8 mouse cellular contexts compared by ENCODE assay signal in the genomic region with DNA sequence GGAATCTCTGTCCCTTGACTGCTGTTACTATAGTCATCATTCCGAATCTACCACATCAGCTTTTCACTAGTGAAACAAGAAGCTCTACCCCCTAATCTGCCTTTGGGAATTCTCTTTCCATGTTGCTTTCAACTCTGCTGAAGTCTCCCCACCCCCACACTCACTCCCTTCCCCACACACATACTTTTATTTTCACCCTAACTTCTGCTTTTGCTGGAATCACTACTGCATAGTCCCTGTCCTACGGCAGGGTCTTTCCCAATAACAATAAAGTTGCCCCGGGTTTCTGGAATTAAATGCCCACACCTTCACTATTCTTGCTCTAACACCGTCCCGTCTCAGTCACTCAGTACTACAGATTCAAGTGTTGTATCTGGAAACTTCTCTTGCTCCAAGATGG. TPM values are rescaled to one million over a fixed set of nuclear protein-coding genes. Genes with fewer than 3 reads are reported as not detected.
DNase-seq lines count a peak whose midpoint lies in the region; ATAC-seq lines count a peak whose summit lies in the region.

No protein-coding gene starts in this region.

- no peak for ATAC-seq in kidney, embryonic 16.5 days (ENCODE audit: low FRiP score, low TSS enrichment)
- no peak for ATAC-seq in embryonic facial prominence, embryonic 15.5 days (ENCODE audit: insufficient number of reproducible peaks, low FRiP score, low TSS enrichment, low read depth)
- no peak for ATAC-seq in neural tube, embryonic 12.5 days (ENCODE audit: low FRiP score, low read depth)
- ATAC-seq in frontal cortex, adult (ENCODE audit: low TSS enrichment) = no peak

- H3K4me1 ChIP-seq in kidney, embryonic 16.5 days (ENCODE audit: insufficient read depth, low read length) = peaks cover 21% of the 10 kb centered on the region
- peaks cover 29% of the 10 kb centered on the region for H3K4me1 ChIP-seq in embryonic facial prominence, embryonic 15.5 days
- peaks cover 29% of the 10 kb centered on the region for H3K4me1 ChIP-seq in limb, embryonic 10.5 days
- H3K4me1 ChIP-seq in neural tube, embryonic 12.5 days = peaks cover 8% of the 10 kb centered on the region

- peak overlapping the region; percentile 26 for H3K4me3 ChIP-seq in kidney, embryonic 16.5 days (ENCODE audit: low read length)
- peak overlapping the region; percentile 19 for H3K4me3 ChIP-seq in embryonic facial prominence, embryonic 15.5 days (replicated peaks)
- peak overlapping the region; percentile 33 for H3K4me3 ChIP-seq in limb, embryonic 10.5 days
- H3K4me3 ChIP-seq in neural tube, embryonic 12.5 days = no peak overlapping the region

- H3K9ac ChIP-seq in kidney, embryonic 16.5 days (replicated peaks; ENCODE audit: low read length) = 0 out of 2 replicates have a peak overlapping the region, but pooled peaks have one; percentile 45
- no peak overlapping the region for H3K9ac ChIP-seq in embryonic facial prominence, embryonic 15.5 days
- no peak overlapping the region for H3K9ac ChIP-seq in neural tube, embryonic 12.5 days

- H3K27me3 ChIP-seq in kidney, embryonic 16.5 days (ENCODE audit: insufficient read depth, low read length) = no peaks in the 10 kb centered on the region
- no peaks in the 10 kb centered on the region for H3K27me3 ChIP-seq in embryonic facial prominence, embryonic 15.5 days
- H3K27me3 ChIP-seq in limb, embryonic 10.5 days (ENCODE audit: low read depth, poor library complexity, severe bottlenecking) = no peaks in the 10 kb centered on the region
- H3K27me3 ChIP-seq in neural tube, embryonic 12.5 days (replicated peaks) = no peaks in the 10 kb centered on the region

- no peak overlapping the region for H3K27ac ChIP-seq in kidney, embryonic 16.5 days (ENCODE audit: low read length)
- peak overlapping the region; percentile 77 for H3K27ac ChIP-seq in embryonic facial prominence, embryonic 15.5 days (replicated peaks)
- peak overlapping the region; percentile 65 for H3K27ac ChIP-seq in limb, embryonic 10.5 days
- H3K27ac ChIP-seq in neural tube, embryonic 12.5 days = no peak overlapping the region

- H3K4me2 ChIP-seq in kidney, embryonic 16.5 days (replicated peaks; ENCODE audit: low read depth, low read length) = peak overlapping the region; percentile 52
- peak overlapping the region; percentile 49 for H3K4me2 ChIP-seq in embryonic facial prominence, embryonic 15.5 days (replicated peaks)
- H3K4me2 ChIP-seq in neural tube, embryonic 12.5 days (replicated peaks) = peak overlapping the region; percentile 39

- no peaks in the 10 kb centered on the region for H3K36me3 ChIP-seq in kidney, embryonic 16.5 days (ENCODE audit: insufficient read depth, low read length)
- H3K36me3 ChIP-seq in embryonic facial prominence, embryonic 15.5 days = no peaks in the 10 kb centered on the region
- H3K36me3 ChIP-seq in limb, embryonic 10.5 days = no peaks in the 10 kb centered on the region
- H3K36me3 ChIP-seq in neural tube, embryonic 12.5 days = no peaks in the 10 kb centered on the region

- H3K9me3 ChIP-seq in kidney, embryonic 16.5 days (ENCODE audit: low read length) = no peaks in the 10 kb centered on the region
- no peaks in the 10 kb centered on the region for H3K9me3 ChIP-seq in embryonic facial prominence, embryonic 15.5 days (replicated peaks)
- no peaks in the 10 kb centered on the region for H3K9me3 ChIP-seq in limb, embryonic 10.5 days (replicated peaks)
- no peaks in the 10 kb centered on the region for H3K9me3 ChIP-seq in neural tube, embryonic 12.5 days

- no peak for DNase-seq in kidney, adult 18-20 months
- DNase-seq in limb, embryonic 10.5 days (ENCODE audit: low spot score) = no peak
- DNase-seq in cerebellum, adult 18-20 months = no peak
- no peak for DNase-seq in thymus, postnatal 10 days (ENCODE audit: low spot score in 2 of 2)

- WGBS in kidney, embryonic 16.5 days = 66% methylated on average over 5 of the region's 5 CpGs
- 64% methylated on average over 5 of the region's 5 CpGs for WGBS in embryonic facial prominence, embryonic 15.5 days
- 84% methylated on average over 5 of the region's 5 CpGs for WGBS in limb, embryonic 10.5 days
- 73% methylated on average over 5 of the region's 5 CpGs for WGBS in neural tube, embryonic 12.5 days

RNA-seq across cellular contexts. Expression of a gene that starts 12.2 kb away (rescaled TPM):
- polyA plus RNA-seq in kidney, embryonic 16.5 days (2015; fragmentation: Nextera tagmentation; extraction: Ambion mirVana) = 0.78 and 1.0 TPM in 2 replicates
- 2.6 and 2.7 TPM in 2 replicates for polyA plus RNA-seq in embryonic facial prominence, embryonic 15.5 days (2015; fragmentation: Nextera tagmentation; extraction: Ambion mirVana)
- polyA plus RNA-seq in limb, embryonic 10.5 days (2016; fragmentation: Nextera tagmentation; extraction: Ambion mirVana) = 0.31 and 1.0 TPM in 2 replicates
- 0.40 and 0.77 TPM in 2 replicates for polyA plus RNA-seq in neural tube, embryonic 12.5 days (2016; fragmentation: Nextera tagmentation; extraction: Ambion mirVana)

Comparison
In these comparisons a context has a peak if more than half of its experiments do, and no peak if none do; other contexts are left out.
1. H3K27ac ChIP-seq: peak in embryonic facial prominence, embryonic 15.5 days (single experiment) and limb, embryonic 10.5 days (single experiment); none in kidney, embryonic 16.5 days (single experiment) and neural tube, embryonic 12.5 days (single experiment).
2. Peak in every context shown above with its lines, with median percentiles within 50 percentile points of each other: H3K4me2 ChIP-seq.